Mouse (Mus musculus) intestine, embryonic 14.5 days (tissue): ENCODE results near the gene Nipal3. TPM values are rescaled to one million over a fixed set of nuclear protein-coding genes. Genes with fewer than 3 reads are reported as not detected.

Experiments
- ATAC-seq: fragments of 200-750 bp; cut with Nextera tagmentation; replicated peaks from 2 replicates; pipeline ENCODE4 v1.8.0; 2017; ENCODE audit warnings: low read depth, moderate number of reproducible peaks, moderate TSS enrichment, moderate library complexity; ENCODE audit not compliant: low FRiP score, low TSS enrichment
- DNase-seq: peaks from one replicate; pipeline ENCODE4 v3.0.0-alpha.2; 2018; ENCODE audit warnings: low spot score
- H3K27ac ChIP-seq: fragments of 300-500 bp; sonication (generic); 2 replicates; pipeline ENCODE4 v1.5.1; 2014; ENCODE audit warnings: low read depth, mild to moderate bottlenecking, control low read depth
- H3K27me3 ChIP-seq: fragments of 300-500 bp; sonication (generic); replicated peaks from 2 replicates; pipeline ENCODE4 v1.6.1; 2014; ENCODE audit warnings: low read length, control low read depth; ENCODE audit not compliant: control insufficient read depth, insufficient read depth
- H3K36me3 ChIP-seq: fragments of 300-500 bp; sonication (generic); 2 replicates; pipeline ENCODE4 v1.6.1; 2014; ENCODE audit warnings: low read length, control low read depth; ENCODE audit not compliant: control insufficient read depth, insufficient read depth
- H3K4me1 ChIP-seq: fragments of 300-500 bp; sonication (generic); replicated peaks from 2 replicates; pipeline ENCODE4 v1.6.1; 2014; ENCODE audit warnings: low read length, control low read depth, mixed read lengths; ENCODE audit not compliant: control insufficient read depth, insufficient read depth
- H3K4me2 ChIP-seq: fragments of 300-500 bp; sonication (generic); 2 replicates; pipeline ENCODE4 v1.6.1; 2014; ENCODE audit warnings: low read length
- H3K4me3 ChIP-seq: fragments of 300-500 bp; sonication (generic); 2 replicates; pipeline ENCODE4 v1.5.1; 2014; ENCODE audit warnings: low read depth, low read length, control low read depth, mixed read lengths
- H3K9ac ChIP-seq: fragments of 300-500 bp; sonication (generic); 2 replicates; pipeline ENCODE4 v1.6.1; 2014; ENCODE audit warnings: mild to moderate bottlenecking, low read length
- H3K9me3 ChIP-seq: fragments of 300-500 bp; sonication (generic); 2 replicates; pipeline ENCODE4 v1.6.1; 2016; ENCODE audit warnings: low read length, control low read depth; ENCODE audit not compliant: control insufficient read depth
- WGBS: fragments of 180-500 bp; shearing (Covaris S2); extraction: QIAGEN DNeasy Blood & Tissue Kit; methylation state at CpG from one replicate; pipeline ENCODE4 v1.1.7; 2014; 5-methylcytosine and 5-hydroxymethylcytosine counted together
- polyA plus RNA-seq: library from polyadenylated mRNA; unstranded; fragments of >200 nt; fragmentation: Nextera tagmentation; extraction: Ambion mirVana; gene quantifications from 2 replicates; pipeline ENCODE4 v1.2.1, GENCODE M21; 2014

Nipal3 gene
- polyA plus RNA-seq, 1 experiment from 2014 or later, result 4.3 TPM

DNA sequence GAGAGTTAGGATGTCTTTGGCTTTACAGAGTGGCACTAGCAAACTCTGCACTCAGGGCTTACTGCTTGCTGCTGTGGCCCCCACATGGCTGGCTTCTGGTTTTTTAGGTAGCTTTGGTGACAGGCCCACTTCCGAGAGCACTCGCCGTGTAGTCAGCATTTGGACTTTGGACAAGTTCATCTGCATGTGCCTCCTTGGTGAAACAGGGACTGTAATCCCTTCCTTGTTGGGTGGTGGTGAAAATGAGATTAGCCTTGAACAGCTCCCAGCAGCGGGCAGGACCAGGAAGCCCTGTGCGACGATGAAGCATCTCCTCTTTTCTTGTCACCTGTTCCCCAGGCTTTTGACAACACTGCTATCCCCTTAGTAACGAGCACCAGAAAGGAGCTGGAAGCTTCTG lies 19.0 kb upstream of the Nipal3 start:
- no peak overlapping the region for H3K9ac ChIP-seq
- DNase-seq (no peak), ATAC-seq (no peak)
- 75% methylated on average over 7 of the region's 7 CpGs for WGBS
- no peaks in the 10 kb centered on the region for H3K27me3 ChIP-seq
- H3K4me3 ChIP-seq, result no peak overlapping the region
- H3K4me2 ChIP-seq, result no peak overlapping the region
- H3K4me1 ChIP-seq, result no peaks in the 10 kb centered on the region
- no peaks in the 10 kb centered on the region for H3K9me3 ChIP-seq
- H3K36me3 ChIP-seq, result no peaks in the 10 kb centered on the region
- H3K27ac ChIP-seq, result no peak overlapping the region

DNA sequence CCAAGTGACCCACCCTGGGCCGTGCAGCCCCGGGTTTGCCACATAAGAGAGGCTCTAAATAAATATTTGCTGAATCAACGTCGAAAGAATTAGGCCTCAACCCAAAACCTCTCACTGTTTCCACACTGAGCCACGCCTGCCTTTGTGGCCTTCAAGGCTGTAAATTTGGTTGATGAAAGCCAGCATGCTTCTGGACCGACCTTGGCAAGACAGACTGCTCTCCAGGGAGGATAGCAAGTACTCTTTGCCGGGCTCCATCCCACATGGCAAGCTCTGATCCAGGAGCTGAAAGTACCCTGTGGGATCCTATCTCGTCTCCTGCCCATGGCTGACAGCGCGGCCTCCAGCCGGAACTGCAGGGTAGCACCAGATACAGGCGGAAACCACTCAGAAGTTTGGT lies 14.7 kb upstream of the Nipal3 start:
- 45% methylated on average over 12 of the region's 12 CpGs for WGBS
- H3K27ac ChIP-seq, result no peak overlapping the region
- ATAC-seq, result no peak

DNA sequence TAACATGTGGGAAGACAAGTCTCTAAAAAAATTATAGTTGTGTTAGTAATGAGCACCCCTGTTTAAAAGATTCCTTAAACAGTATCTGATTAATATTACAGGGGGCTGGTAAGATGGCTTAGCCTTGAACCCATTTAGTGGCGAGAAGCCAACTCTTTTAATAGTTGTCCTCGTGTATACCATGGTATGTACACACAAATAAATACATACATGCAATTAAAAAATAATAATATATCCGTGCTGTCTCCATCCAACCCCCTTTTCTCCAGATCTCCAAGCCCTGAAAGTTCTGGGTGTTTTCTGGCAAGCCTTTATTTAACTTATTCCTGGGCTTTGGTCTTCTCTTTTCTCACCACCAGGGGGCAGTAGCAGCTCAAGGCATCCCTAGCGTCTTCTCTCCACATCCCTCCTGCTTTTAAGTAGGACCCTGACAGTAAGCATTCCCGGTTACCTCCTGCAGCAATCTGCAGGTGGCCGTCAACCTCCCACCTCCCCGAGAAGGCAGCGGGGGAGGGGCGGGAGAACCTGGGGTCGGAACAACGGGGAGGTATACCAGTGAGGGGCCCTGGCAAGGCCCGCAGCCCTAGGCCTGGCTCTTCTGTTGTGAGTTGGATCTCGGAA lies 13.7 kb upstream of the Nipal3 start:
- H3K4me3 ChIP-seq, result no peak overlapping the region
- ATAC-seq (peak; percentile 68), DNase-seq (peak; percentile 94)
- WGBS, result 14% methylated on average over 13 of the region's 13 CpGs
- H3K27me3 ChIP-seq, result no peaks in the 10 kb centered on the region
- peaks cover 8% of the 10 kb centered on the region for H3K4me1 ChIP-seq
- H3K9ac ChIP-seq, result no peak overlapping the region
- no peak overlapping the region for H3K27ac ChIP-seq
- peak overlapping the region; percentile 34 for H3K4me2 ChIP-seq
- H3K9me3 ChIP-seq, result no peaks in the 10 kb centered on the region
- H3K36me3 ChIP-seq, result no peaks in the 10 kb centered on the region

More for the DNA sequence above, 14.7 kb upstream of the Nipal3 start:
- H3K4me2 ChIP-seq, result no peak overlapping the region
- no peaks in the 10 kb centered on the region for H3K27me3 ChIP-seq
- H3K4me3 ChIP-seq, result no peak overlapping the region
- no peak overlapping the region for H3K9ac ChIP-seq
- H3K4me1 ChIP-seq, result peaks cover 8% of the 10 kb centered on the region
- H3K36me3 ChIP-seq, result no peaks in the 10 kb centered on the region
- DNase-seq, result no peak
- H3K9me3 ChIP-seq, result no peaks in the 10 kb centered on the region

DNA sequence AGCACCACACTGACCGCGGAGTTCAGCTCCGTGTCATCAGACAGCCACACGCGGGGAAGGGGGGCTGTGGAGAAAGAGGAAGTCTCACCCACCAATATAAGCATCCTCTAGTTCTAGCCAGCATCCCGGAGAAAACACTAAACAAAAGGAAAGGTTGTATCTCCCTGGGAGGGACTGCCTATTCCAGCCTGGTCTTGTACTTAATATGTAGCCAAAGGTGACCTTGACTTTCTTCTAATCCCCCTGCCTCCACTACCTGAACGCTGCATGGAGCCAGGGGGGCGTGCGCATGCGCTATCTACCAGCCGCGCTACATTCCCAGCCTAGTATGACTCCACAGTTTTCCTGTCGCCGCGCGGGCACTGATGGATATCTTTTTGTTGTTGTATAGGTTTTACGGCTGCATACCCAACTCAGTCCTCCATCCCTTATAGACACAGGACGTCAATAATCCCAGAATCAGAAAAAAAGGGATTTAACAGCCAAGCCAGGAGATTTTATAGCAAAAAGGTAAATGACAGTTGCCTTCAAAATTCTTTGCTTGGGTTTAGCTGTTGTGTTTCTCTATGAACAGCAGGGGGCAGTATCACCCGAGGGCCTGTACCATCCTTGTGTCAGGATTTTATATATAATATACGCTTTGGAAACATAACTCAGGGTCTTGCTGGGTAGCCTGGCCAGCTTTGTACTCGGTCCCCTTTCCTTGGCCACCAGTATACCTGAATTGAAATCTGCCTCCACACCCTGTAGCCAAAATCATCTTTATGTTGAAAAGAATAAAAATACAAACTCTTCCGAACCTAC lies 12.9 kb upstream of the Nipal3 start:
- H3K4me2 ChIP-seq, result peak overlapping the region; percentile 49
- no peaks in the 10 kb centered on the region for H3K27me3 ChIP-seq
- ATAC-seq (peak; percentile 47; the same call in 1 of the 2 replicates), DNase-seq (peak; percentile 72)
- H3K9me3 ChIP-seq, result no peaks in the 10 kb centered on the region
- H3K9ac ChIP-seq, result peak overlapping the region; percentile 29; the same call in 1 of the 2 replicates
- H3K4me3 ChIP-seq, result peak overlapping the region; percentile 24
- no peak overlapping the region for H3K27ac ChIP-seq
- peaks cover 8% of the 10 kb centered on the region for H3K4me1 ChIP-seq
- no peaks in the 10 kb centered on the region for H3K36me3 ChIP-seq
- 12% methylated on average over 22 of the region's 22 CpGs for WGBS

DNA sequence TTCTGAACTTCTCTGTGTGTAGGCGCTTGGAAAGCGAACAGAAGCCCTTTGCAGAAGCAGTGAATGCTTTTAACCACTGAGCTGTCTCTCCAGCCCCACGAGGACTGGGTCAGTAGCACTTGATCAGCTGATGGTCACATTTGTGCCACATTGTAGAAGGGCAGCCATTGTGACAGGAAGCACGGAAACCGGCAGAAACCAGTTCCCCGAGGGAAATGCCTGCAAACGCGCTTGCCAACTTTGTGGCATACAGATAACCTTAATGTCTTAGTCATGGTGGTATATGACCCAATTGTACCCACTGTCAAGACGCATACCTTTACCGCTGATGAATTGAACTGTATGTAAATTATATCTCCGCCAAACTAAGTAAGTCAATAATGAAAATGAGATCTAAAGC lies 11.0 kb upstream of the Nipal3 start:
- no peaks in the 10 kb centered on the region for H3K36me3 ChIP-seq
- no peak for DNase-seq
- peaks cover 4% of the 10 kb centered on the region; the same call in 1 of the 2 replicates for H3K9me3 ChIP-seq
- H3K4me2 ChIP-seq, result no peak overlapping the region
- no peak for ATAC-seq
- 76% methylated on average over 11 of the region's 11 CpGs for WGBS
- H3K27me3 ChIP-seq, result no peaks in the 10 kb centered on the region
- no peak overlapping the region for H3K4me3 ChIP-seq
- peaks cover 8% of the 10 kb centered on the region for H3K4me1 ChIP-seq
- H3K9ac ChIP-seq, result no peak overlapping the region
- H3K27ac ChIP-seq, result no peak overlapping the region

DNA sequence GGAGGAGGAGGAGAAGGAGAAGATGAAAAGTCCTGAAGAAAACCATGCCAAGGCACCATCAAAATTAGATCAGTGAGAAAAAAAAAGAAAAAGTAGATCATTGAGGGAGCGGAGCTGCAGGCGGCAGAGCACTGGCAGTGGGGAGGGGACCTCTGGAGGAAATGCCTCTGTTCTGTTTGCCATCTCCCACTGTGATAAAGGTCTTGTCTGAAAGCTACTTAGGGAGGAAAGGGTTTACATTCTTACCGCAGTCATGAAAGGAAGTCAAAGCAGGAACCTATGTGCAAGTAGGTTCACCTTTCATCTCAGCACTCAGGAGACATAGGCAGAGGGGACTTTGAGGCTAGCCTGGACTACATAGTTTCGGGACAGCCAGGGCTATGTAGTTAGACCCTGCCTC lies 6.7 kb upstream of the Nipal3 start:
- no peak overlapping the region for H3K27ac ChIP-seq
- H3K27me3 ChIP-seq, result no peaks in the 10 kb centered on the region
- H3K4me2 ChIP-seq, result no peak overlapping the region
- WGBS, result 50% methylated on average over 4 of the region's 4 CpGs
- H3K36me3 ChIP-seq, result no peaks in the 10 kb centered on the region
- ATAC-seq (no peak), DNase-seq (no peak)
- no peak overlapping the region for H3K4me3 ChIP-seq
- no peaks in the 10 kb centered on the region for H3K4me1 ChIP-seq
- no peak overlapping the region for H3K9ac ChIP-seq
- H3K9me3 ChIP-seq, result peaks cover 7% of the 10 kb centered on the region; the same call in 1 of the 2 replicates

DNA sequence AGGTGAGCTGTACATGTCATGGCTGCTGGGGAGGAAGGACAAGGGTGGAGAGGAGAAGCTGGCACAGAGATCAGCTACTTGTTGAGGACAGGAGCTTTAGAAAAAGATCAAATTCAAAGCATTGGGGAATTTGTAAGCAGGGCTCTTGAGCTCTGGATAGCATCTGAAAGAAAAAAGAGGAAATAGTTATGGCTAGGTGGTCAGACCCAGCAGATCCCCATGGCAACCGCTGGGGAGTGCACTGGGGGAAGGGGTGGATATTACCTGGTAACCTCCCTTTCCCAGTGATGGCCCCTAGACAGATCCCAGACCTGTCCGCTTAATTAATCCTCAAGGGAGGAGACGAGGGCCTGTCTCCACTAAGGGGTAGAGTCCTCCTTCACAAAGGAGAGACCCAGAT lies 5.0 kb upstream of the Nipal3 start:
- Histone ChIP-seq H3K4me2 (no peak overlapping the region), H3K4me3 (no peak overlapping the region), H3K9ac (no peak overlapping the region), H3K36me3 (no peaks in the 10 kb centered on the region), H3K4me1 (0 out of 2 replicates have a peak, but pooled peaks cover 2% of the 10 kb centered on the region), H3K9me3 (peaks cover 7% of the 10 kb centered on the region; the same call in 1 of the 2 replicates), H3K27ac (no peak overlapping the region), H3K27me3 (no peaks in the 10 kb centered on the region)
- WGBS, result 62% methylated on average over 3 of the region's 3 CpGs
- DNase-seq (no peak), ATAC-seq (no peak)

DNA sequence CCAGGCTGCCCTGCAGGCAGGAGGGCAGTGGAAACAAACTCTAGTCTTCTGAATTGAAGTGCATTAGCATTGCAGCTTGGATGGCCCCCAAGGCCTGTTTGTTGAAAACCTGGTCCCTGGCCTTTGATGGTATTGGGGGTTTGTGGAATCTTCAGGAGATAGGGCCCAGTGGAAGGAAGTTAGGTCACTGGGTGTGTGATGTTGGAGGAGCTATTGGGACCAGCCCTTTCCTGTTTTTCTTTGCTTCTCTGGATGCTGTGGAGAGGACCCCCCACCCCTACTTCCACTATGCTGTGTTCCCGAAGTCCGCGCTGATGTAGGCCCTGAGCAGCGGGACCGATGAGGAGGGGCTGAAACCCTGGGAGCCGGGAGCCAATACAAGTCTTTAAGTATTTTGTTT lies 3.3 kb upstream of the Nipal3 start:
- H3K27me3 ChIP-seq, result no peaks in the 10 kb centered on the region
- H3K9ac ChIP-seq, result no peak overlapping the region
- H3K27ac ChIP-seq, result no peak overlapping the region
- WGBS, result 84% methylated on average over 6 of the region's 6 CpGs
- DNase-seq, result no peak
- H3K4me1 ChIP-seq, result peaks cover 7% of the 10 kb centered on the region; the same call in 1 of the 2 replicates
- peaks cover 7% of the 10 kb centered on the region; the same call in 1 of the 2 replicates for H3K9me3 ChIP-seq
- no peaks in the 10 kb centered on the region for H3K36me3 ChIP-seq
- no peak for ATAC-seq
- H3K4me2 ChIP-seq, result no peak overlapping the region
- H3K4me3 ChIP-seq, result no peak overlapping the region
